Mouse (Mus musculus) lung, adult 2 months (tissue): ENCODE results near the gene Mpc1.

ENCODE experiments used
- CTCF ChIP-seq: fragments of 200-500 bp; IDR thresholded peaks from 2 replicates; pipeline ENCODE4 v1.5.1; 2011; ENCODE audit warnings: mild to moderate bottlenecking, low read length, control low read depth; ENCODE audit not compliant: insufficient read depth
- POLR2A ChIP-seq: fragments of 200-500 bp; IDR thresholded peaks from 2 replicates; pipeline ENCODE4 v1.6.1; 2011; ENCODE audit warnings: low read depth, mild to moderate bottlenecking, control low read depth, low read length, borderline replicate concordance; ENCODE audit errors: extremely low read depth

DNA sequence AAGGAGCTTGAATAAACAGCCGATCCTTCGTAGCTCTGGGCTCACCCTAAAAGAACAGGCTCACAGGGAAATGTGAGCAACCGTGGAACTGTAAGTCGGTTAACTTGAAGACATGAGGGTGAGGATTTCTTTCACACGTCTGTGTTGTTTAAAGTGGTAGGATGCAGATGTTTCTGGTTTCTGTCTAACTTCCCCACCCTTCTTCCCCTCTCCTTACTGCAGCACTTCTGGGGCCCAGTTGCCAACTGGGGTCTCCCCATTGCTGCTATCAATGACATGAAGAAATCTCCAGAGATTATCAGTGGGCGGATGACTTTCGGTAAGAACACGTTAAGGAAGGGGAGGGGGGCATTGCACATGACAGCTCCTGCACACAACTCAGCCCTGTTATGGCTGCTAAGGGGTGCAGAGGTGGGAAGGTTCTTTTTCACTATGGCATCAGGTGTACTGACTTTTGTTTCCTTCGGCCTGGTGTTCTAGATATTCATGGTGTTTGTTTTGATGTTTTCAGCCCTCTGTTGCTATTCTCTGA lies 13.7 kb downstream of the Mpc1 start:
- TF ChIP-seq POLR2A, result no peak
- TF ChIP-seq CTCF, result no peak
